Mouse (Mus musculus) ovary, postnatal 36 days (tissue): ENCODE measurements at regions not wholly inside any gene's neighbourhood (a gene's known extent, or its start where the extent isn't known, plus 50 kb on each side); places are given as distances from the start of the nearest gene placed in this dataset.

ENCODE experiments used
- DNase-seq: peaks from one replicate; pipeline ENCODE4 v3.0.0; 2022; ENCODE audit warnings: low spot score, mixed read lengths

DNA sequence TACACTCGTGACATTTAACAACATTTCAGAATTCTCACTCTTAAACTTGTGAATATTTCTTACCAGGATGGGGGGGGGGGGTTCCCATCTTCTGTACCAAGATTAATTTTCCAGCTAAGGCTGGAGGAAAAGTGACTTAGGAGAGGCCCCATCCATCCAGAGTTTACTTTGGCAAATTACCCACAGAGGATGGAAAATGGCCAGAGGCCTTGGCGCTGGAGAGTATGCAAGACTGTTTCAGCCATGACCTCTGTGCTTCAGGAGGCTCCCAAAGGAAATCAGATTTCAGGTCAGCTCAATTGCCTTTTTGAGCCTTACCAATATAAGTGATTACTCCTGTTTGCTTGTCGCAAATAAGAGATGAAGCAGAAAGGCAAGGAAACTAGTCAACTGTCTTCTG, 143.4 kb upstream of the F930015N05Rik start:
- peak; percentile 38 for DNase-seq

DNA sequence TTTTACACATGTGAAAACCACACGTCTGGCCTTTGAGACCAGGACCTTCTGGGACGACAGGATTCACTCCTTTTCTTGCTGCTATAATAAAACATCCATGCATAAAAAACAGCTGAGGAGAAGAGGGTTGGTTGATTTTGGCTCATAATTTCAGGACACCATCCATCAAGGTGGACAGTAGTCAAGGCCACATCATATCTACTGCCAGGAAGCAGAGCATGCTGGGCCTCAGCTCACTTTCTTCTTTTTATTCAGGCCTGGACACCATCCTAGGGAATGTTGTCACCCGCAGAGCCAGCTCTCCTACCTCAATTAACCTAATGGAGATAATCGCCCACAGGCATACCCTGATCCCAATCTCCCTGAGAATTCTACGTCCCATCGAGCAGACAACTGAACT, 149.6 kb upstream of the F930015N05Rik start:
- no peak for DNase-seq

DNA sequence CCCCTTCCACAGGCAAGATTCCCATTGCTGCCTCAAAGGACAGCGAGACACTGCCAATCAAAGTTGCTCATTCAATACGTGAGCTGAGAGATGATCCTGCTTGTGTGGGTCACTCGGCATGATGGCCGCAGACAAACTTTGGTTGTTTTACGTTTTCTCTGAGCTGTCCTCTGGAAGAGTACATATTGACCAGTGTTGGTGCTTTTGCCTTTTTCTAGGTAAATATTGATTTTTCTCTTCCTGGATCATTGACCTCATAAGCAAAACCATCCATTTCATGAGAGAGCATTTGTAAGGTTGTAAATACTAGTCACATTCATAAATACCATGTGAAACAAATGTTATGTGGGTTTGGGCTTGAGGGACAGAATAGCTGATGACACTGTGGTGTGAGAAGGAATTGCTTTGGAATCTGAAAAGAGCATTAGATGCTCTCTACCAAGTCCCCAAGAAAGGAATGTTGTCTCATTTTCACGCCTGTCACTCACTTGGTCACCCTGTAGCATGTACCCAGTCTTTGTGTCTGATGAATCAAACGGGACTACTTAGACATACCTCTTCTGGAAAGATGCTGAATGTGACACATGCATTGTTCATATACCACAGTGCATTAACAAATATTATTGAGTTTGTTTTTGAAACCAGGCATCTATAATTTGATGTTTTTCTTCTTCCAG, 150.7 kb upstream of the F930015N05Rik start:
- DNase-seq, result no peak

DNA sequence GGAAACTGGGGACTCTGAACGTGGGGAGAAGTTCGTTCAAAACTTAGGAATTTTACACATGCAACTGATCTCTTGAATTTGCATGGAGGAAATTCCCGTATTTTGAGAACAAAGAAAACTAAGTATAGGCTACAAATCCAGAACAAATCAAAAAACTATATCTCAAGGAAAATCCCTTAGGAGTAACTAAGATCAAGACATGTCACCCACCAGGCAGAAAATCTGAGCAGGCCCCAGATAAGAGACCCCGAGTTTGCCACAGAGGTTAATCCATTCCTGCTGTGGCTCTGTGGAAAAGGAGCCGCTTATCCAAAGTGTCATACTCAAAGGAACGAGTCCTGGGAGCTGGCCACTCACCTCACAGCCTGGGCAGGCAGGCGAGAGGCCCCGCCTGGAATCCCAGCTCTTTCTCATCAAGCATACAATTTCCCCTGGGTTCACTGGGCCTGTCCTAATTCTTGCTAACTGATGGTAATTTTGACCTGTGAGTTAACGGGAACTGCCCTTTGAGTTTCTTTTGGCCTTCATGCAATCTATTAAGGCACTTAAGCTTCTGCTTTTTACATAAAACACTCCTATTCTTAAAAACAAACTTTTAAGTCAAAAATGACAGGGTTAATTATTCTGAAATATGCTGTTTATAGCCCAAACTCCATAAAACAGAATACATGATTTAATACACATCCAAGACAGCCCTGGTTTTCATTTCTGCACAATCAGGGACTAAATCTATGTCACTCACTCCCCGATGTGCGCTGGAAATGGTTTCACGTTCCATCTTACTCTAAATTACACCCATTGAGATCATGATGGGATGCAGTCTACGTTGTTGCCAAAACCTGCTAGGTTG, 151.5 kb upstream of the F930015N05Rik start:
- no peak for DNase-seq

DNA sequence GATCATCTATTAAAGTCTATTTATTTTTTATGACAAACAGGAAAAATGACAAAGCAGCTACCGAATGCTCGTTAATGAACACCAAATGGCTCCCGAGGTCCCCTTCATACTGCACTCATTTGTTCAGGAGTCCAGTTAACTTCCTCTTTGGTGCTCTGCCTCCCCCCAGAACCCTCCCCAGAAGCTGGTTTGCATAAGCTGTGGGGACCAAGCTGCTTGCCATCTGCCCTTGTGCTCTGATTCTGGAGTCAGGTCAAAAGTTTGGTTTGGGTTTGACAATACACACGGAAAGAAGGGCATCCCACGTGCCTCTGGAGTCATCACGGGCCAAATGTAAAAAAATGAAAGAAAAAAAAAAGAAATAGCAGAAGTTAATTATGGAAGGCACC, 152.1 kb upstream of the F930015N05Rik start:
- no peak for DNase-seq

DNA sequence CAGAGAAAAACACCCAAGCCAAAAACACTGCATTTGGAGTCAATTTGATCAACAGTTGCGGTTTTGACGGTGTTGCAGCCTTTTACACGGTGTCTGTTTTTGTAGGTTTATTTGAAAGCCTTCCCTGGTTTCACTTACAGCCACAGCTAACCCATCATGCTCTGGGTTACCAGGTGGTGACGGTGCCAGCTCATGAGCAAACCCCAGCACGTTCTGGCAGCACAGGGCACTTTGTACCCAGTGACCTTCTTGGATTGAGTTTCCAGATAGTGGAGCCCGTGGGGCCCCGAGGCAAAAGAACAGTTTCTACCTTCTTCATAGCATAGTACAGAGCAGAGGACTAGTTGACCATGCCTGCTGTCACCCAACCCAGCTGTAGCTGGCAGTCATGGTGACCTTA, 152.6 kb upstream of the F930015N05Rik start:
- DNase-seq, result no peak

DNA sequence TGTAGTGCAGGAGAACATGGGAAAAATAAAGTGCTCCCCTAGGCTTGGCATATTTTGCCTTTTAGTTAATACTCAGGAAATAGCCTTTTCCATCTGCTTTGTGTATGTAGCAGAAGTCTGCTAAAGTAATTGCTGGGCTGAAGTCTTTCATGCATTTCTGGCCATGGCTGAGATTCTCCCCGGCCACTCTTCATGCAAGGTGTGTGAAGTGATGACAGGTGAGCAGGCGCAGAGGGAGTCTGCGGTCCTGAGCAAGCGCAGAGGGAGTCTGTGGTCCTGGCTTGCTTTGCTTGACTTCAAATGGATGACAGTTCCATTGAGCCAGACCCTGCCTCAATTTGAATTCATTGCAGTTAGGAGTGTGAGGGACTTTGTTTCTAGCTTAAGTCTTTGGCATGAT, 153.6 kb upstream of the F930015N05Rik start:
- no peak for DNase-seq

DNA sequence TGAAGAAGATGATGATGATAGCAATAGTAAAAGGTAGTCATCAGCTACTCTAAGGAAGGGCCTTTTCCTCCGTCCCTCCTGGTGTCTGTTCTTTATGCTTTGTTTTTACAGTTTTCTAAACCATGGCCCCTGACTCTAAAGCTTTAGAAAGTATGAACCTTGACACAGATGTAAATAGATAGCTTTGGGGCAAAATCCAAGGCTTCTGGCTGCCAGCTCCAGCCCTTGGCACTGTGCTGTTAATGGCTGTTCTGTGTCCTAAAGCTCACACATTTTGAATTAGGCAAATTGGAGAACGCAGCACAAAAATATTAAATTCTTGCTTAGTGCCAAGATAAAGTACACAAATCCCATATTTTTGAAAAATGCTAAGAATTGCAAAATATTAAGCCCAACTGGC, 155.8 kb upstream of the F930015N05Rik start:
- no peak for DNase-seq

DNA sequence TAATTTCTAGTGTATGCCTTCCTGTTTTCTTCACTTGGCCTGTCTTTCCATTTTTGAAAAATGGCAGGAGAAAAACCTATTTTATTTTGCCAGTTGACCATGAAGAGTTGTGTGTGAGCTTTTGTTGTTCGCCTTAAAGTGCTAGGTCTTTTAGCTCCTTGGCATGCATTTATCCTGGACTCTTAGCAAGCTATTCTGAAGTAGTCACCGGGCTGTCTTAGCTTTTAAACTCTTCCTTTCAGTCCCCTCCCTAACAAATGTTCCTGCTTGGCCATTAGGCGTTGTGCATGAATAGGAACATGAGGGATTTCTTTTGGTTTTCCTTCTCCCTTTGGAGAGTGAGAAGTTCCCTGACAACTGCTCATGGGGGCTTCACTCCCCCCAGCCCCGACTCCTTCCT, 160.9 kb upstream of the F930015N05Rik start:
- no peak for DNase-seq

DNA sequence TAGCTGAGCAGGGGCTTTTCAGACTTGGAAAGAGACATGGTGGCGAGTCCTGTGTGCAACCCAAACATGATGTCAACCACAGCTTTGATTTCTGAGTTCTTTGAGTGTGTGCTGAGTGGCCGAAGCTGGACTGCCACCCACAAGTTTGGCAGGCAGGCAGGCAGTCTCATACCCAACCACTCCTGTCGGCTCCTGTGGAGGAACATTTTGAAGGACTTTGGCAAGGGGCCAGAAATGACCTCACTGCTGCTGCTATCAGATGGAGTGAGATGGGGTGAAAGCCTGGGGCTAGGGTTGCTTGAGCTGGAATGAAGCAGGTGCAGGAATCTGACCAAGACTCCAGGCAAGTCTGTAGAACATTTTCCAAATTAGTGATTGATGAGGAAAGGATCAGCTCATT, 162.7 kb upstream of the F930015N05Rik start:
- DNase-seq, result peak; percentile 19

DNA sequence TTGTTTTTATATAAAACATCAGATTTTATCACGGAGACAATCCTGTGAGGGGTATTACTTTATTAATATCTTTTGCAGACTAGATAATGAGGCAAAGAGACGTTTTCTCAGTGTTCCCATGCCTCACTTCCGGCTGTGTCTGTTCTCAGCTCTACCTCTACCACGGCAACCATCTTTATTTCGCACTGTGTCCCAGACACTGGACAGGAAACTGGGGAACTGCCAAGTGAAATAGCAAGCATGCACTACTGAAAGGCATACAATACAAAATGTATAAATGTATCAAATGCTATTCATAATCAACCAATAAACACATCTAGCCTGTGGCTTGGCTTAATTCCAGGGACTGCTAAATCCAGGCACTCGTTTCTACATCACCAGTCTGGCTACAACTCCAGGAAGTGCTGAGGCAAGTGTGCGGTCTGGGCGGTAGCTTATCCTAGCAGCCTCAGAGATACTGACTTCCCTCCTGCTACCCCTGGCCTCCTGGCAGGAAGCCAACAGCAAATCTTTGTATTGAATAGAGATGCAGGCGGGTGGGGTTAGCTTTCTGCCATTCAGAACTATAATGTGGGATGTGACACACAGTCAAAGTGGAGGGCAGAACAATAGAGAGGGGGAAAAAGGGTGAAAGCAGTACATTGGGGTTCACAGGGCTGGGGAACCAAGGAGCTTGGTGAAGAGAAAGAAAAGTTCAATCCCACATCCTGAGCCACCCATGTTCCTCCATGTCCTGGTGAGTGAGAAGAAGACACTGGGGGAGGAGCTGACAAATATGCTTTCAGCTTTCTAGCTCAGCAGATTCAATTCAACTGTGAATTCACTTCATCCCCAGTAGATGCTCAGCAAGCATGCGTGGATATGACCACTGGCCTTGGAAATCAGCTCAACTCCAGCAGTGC, 164.0 kb upstream of the F930015N05Rik start:
- peak; percentile 26 for DNase-seq

DNA sequence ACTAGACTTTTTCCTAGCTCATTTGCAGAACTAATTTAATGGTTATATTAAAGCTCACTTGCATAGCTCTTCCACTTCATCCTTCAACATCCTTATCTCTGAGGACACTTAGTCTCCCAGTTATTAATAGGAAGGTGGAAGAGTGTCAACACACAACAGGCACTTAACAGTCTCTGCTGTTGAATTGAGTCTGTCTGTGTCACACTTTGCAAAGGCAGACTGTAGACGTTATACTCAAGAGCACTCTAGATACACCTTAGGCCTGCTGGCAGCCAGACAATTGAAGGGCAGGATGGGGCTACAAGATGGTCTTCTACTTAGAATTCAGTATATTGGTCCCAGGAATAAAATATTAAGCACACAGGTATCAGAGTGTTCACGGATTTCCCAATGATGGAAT, 172.6 kb upstream of the F930015N05Rik start:
- no peak for DNase-seq

DNA sequence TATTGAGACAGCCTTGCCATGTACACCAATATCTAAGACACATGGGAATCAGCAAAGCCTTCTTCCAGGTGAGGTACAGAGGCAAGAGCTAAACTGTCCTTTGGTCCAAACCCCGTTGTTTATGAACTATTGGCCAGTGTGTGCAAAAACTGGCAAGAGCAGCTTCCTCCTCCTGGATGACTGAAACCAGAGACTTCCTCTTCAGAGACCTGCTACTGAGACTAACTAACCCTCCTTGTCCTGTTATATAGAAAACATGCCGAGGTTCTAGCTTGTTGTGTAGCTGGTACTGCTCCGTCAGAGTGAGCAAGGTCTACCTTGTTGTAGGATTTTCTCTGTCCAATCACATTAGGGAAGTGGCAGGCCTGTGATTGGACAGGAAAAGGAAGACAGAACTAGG, 174.3 kb upstream of the F930015N05Rik start:
- DNase-seq, result no peak

DNA sequence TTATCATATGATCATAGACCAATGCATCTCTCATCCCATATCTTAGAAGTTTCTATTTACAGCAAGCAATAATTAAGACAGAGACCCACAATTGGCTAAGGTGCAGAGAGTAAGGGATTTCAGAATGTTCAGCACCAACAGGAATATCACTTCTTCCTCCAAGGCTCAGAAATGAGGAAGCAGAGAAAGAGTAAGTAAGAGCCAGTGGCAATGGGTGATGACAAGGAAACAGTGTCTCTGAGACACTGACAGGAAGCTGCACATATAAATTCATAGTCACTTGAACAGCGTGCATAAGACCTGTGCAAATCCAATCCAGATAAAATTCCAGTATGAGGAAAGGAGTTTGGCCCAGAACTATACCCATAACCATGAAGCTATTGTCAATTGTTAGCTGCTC, 178.7 kb upstream of the F930015N05Rik start:
- no peak for DNase-seq

DNA sequence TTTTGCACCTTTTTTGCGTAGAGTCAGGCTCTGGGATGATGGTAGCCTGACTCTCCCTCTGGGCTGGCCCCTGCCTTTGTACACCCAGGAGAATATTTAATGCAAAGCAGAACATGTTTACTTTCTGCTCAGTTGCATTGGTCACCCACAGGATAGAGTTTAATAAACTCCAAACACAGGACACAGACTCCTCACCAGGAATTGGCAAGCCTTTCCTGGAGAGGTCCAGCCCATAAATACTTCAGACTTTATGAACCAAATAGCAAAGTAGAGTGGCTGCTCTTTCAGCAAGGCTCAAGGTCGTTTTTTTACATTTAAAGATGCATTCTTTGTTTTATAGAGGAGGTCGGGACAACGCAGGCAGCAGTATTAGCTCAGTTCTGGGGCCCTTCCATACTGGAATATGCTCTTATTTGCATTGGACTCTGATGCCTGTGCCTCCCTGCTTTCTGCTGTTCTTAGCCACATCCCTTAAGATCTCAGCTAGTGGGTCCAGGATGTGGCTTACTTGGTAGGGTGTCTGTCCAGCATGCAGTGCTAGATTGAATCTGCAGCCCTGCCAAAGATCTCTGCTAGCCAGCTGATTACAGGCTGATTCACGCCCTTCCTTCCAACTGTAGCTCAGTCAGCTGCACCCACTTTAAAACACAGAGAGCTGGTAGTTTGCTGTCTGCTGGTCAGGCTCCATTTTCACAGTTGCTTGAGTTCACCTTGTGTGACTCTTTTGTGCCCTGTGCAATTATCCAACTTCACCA, 182.4 kb upstream of the F930015N05Rik start:
- DNase-seq, result no peak

DNA sequence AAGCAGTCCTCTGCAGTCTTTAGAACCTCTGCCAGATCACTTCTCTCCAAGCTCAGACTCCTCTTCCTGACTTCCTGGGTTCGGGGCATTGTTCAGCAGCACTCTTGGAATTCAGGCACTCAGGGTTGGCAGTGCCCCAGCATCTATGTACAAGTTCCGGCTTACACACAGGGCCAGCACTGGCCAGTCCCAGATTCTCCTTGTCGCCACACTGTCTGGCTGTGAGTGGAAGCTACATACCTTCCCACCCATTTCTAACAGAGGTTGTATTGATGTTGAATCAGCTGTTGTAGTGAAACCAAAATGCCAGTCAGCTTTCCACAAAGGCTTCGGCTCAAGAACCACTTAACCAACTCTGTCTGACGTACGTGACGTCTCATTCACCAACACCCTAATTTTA, 190.7 kb upstream of the F930015N05Rik start:
- peak; percentile 8 for DNase-seq

DNA sequence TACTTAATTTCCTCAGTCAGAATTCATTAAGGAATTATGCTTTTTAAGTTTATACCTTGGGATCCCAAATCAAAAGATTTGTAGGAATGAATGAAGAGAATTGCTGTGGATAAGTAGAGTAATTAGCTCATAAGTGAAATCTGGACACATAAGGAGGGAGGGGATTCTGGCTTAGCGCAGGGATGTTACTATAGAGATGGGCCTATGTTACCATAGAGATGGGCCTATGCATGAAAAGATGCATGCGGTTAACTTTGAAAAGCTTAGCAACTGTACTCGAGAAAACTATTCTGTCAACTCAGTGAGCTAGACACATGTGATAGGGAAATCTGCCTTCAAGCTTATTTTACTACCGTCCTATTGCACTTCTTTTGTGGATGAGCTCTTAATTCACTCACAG, 204.5 kb upstream of the F930015N05Rik start:
- DNase-seq, result no peak

DNA sequence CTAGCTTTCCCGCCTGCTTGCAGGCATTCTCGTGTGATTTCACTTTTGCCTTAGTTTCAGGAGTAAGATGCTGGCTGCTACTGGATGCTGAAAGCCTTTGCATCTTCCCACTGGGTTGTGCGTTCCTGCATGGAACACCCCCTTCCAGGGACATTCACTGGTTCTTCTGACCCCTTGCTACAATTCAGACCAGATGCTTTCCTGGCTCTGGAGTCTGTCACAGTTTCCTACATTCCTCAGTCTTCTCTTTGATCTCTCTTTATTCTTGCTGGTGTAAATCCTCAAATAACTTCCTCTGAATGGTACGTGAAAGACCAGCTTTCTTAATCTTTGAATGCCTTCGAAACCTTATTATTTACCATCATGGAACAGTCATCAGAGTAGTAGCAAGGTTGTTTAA, 206.7 kb upstream of the F930015N05Rik start:
- DNase-seq, result no peak

DNA sequence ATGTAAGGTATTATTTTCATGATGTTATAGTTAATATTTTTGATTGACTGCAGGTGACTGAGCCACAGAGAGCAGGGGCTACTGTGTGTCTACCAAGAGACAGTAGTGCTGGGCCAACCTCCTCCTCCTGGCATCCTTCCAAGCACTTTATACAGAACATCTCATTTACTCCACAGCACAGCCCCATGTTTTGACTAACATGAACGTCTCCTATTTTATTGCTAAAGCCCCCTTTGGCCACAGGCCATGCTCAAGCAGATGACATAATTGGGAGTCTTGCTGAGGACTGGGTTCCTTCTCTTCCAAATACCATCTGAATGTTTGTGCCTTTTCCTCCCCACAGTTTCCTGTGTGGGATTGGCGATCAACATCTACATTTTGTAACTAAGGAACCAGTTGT, 211.5 kb upstream of the F930015N05Rik start:
- DNase-seq, result no peak

DNA sequence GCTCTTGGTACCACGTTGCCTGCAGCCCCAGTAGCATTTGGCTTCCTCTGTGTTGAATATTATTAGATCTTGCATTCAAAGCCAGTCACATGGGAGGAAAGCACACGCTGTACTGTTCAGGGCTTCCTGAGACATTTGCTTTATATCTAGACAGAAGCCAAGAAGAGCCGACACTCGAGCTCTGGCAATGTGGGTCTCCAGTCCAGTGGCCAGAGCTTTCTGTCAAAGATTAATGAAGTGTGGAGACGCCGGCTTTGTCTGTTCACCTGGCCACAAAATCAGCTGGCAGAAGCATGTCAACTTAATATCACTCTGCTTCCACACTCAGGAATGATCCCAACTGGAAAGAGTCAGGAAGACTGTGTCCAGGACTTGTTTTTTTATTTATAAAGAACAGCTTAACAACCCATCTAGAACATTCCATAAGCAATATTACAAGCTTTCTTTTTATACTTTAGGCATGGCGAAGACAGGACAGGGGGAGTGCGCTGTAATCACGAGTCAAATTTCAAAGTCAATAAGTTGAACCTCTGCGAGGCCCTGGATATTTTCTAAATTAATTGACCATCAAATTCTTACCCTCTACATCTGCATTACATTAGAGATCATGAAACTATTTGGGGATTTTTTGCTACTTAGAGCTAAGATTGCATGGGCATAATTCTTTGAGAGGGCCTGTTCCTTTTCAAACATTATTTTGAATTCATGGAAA, 214.3 kb upstream of the F930015N05Rik start:
- DNase-seq, result no peak

DNA sequence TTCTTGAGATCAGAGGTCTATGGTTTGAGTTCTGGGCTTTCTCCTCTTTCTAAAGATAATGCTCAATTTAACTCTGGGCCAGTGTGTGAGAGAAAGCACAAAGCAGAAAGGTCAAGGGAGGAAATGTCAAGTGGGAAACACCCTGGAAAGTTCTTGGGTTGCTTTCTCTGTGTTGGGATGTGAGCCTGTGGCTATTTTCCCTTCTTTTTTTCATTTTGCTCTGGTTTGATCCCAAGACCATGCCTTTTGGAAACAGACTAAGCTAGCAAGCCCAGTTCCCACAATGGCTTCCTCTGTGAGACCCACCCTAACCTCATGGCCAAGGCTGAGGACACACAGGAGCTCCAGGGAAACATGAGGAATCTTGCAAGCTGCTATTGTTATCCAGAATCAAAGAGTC, 216.4 kb upstream of the F930015N05Rik start:
- DNase-seq, result no peak
